Mouse (Mus musculus): Measurements from ENCODE around the gene Fnbp1l.

Gene Fnbp1l

GRCm38 (mm10) chr3:122606105-122606801 is 13.3 kb downstream of the Fnbp1l start:
- no peak for DNase-seq (ENCODE audit: low spot score in 2 of 2)

GRCm38 (mm10) chr3:122603229-122603628 is 16.3 kb downstream of the Fnbp1l start:
- no peak for DNase-seq (ENCODE audit: low spot score in 2 of 2)

GRCm38 (mm10) chr3:122602370-122602769 is 17.1 kb downstream of the Fnbp1l start:
- DNase-seq (ENCODE audit: low spot score in 2 of 2): no peak

GRCm38 (mm10) chr3:122599291-122599690 is 20.2 kb downstream of the Fnbp1l start:
- DNase-seq (ENCODE audit: low spot score in 2 of 2): no peak

- no peak for DNase-seq (ENCODE audit: low spot score in 2 of 2)
Observed at GRCm38 (mm10) chr3:122590804-122591203, 28.7 kb downstream of the Fnbp1l start.

- no peak for DNase-seq (ENCODE audit: low spot score in 2 of 2)
Observed at GRCm38 (mm10) chr3:122590346-122590745, 29.2 kb downstream of the Fnbp1l start.

- DNase-seq (ENCODE audit: low spot score in 2 of 2): no peak
Observed at GRCm38 (mm10) chr3:122586918-122587641, 32.4 kb downstream of the Fnbp1l start.

- no peak for DNase-seq (ENCODE audit: low spot score in 2 of 2)
Observed at GRCm38 (mm10) chr3:122577360-122577759, 42.2 kb downstream of the Fnbp1l start.

GRCm38 (mm10) chr3:122574921-122575320 is 44.6 kb downstream of the Fnbp1l start:
- DNase-seq (ENCODE audit: low spot score in 2 of 2): no peak

- no peak for DNase-seq (ENCODE audit: low spot score in 2 of 2)
Observed at GRCm38 (mm10) chr3:122573426-122574286, 45.9 kb downstream of the Fnbp1l start.

GRCm38 (mm10) chr3:122566549-122566948 is 53.0 kb downstream of the Fnbp1l start:
- DNase-seq (ENCODE audit: low spot score in 2 of 2): no peak

- DNase-seq (ENCODE audit: low spot score in 2 of 2): no peak
Observed at GRCm38 (mm10) chr3:122566112-122566511, 53.4 kb downstream of the Fnbp1l start.

- DNase-seq (ENCODE audit: low spot score in 2 of 2): no peak
Observed at GRCm38 (mm10) chr3:122565285-122565684, 54.2 kb downstream of the Fnbp1l start.

- DNase-seq (ENCODE audit: low spot score in 2 of 2): no peak
Observed at GRCm38 (mm10) chr3:122557766-122558165, 61.7 kb downstream of the Fnbp1l start.

- DNase-seq (ENCODE audit: low spot score in 2 of 2): no peak
Observed at GRCm38 (mm10) chr3:122551174-122551573, 68.3 kb downstream of the Fnbp1l start.

GRCm38 (mm10) chr3:122547469-122547868 is 72.0 kb downstream of the Fnbp1l start:
- no peak for DNase-seq (ENCODE audit: low spot score in 2 of 2)

- no peak for DNase-seq (ENCODE audit: low spot score in 2 of 2)
Observed at GRCm38 (mm10) chr3:122545346-122545745, 74.2 kb downstream of the Fnbp1l start.

- no peak for DNase-seq (ENCODE audit: low spot score in 2 of 2)
Observed at GRCm38 (mm10) chr3:122540918-122541317, 78.6 kb downstream of the Fnbp1l start.

GRCm38 (mm10) chr3:122539961-122540690 is 79.4 kb downstream of the Fnbp1l start:
- no peak for DNase-seq (ENCODE audit: low spot score in 2 of 2)

- no peak for DNase-seq (ENCODE audit: low spot score in 2 of 2)
Observed at GRCm38 (mm10) chr3:122538851-122539250, 80.7 kb downstream of the Fnbp1l start.

GRCm38 (mm10) chr3:122535938-122536703 is 83.4 kb downstream of the Fnbp1l start:
- DNase-seq (ENCODE audit: low spot score in 2 of 2): no peak

All from urinary bladder, postnatal 36 days (tissue).